Mouse (Mus musculus): ENCODE results near the gene Slc35b1.

Slc35b1 gene

DNA sequence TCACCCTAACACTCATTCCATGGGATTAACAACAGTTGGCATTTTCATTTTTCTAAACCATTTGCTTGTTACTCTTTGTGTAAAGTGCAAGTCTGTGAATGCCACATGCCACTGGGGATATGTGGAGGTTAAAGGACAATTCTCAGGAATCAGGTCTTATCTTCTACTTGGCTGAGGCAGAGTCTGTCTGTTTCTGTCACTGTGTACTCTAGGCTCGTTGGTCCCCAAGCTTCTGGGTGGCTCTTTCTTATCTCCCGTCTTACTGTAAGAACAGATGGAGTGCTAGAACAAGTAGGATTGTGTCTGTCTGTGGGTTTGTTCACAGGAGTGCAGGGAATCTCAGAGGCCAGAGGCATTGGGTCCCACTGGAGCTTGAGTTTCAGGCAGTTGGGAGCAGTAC lies 46.9 kb downstream of the Slc35b1 start:
- DNase-seq (ENCODE audit: low read depth, low spot score), result no peak

DNA sequence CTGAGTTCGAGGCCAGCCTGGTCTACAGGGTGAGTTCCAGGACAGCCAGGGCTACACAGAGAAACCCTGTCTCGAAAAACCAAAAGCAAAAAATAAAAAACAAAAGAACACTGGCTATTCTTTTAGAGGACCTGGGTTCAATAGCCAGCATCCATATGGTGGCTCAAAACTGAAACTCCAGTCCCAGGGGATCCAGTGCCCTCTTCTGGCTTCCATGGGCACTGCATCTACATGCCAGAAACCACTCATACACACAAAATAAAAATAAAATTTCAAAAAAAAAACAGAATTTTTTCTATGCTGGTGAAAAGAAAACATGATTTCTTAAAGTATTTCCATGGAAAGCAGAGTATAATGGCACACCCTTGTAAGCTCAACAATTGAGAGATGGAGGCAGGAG lies 47.7 kb downstream of the Slc35b1 start:
- DNase-seq (ENCODE audit: low read depth, low spot score), result peak; percentile 63

All from CD4-positive, CD25-positive, alpha-beta regulatory T cell, adult 2 months (primary cell).